Mouse (Mus musculus): ENCODE results near the gene Cd300a.

GRCm38 (mm10) chr11:114868280-114868679 is 21.6 kb upstream of the Cd300a start:
- TF ChIP-seq CTCF (IDR thresholded peaks at IDR 0.05; ENCODE audit: insufficient read depth, low read length) (no peak), POLR2A (IDR thresholded peaks at IDR 0.05; ENCODE audit: borderline replicate concordance, extremely low read depth, low read depth, low read length) (no peak)
